Mouse (Mus musculus) cortical plate, adult 2 months (tissue): ENCODE data around the gene Ogfrl1.

Source experiments
- CTCF ChIP-seq: fragments of 200-500 bp; IDR thresholded peaks from 2 replicates; pipeline ENCODE4 v1.5.1; 2011; ENCODE audit warnings: mild to moderate bottlenecking, control low read depth, low read length; ENCODE audit not compliant: insufficient read depth; ENCODE audit errors: extremely low read depth
- POLR2A ChIP-seq: fragments of 200-500 bp; IDR thresholded peaks from 2 replicates; pipeline ENCODE4 v1.6.1; 2011; ENCODE audit warnings: mild to moderate bottlenecking, low read length, control low read depth; ENCODE audit not compliant: insufficient read depth; ENCODE audit errors: extremely low read depth

- no peak for TF ChIP-seq CTCF
- TF ChIP-seq POLR2A = no peak
These were observed 20.5 kb upstream of the Ogfrl1 start for GRCm38 (mm10) chr1:23418059-23418458.
